Mouse (Mus musculus) CH12.LX (cell line): ENCODE results near the gene Rprd1b. TPM values are rescaled to one million over a fixed set of nuclear protein-coding genes. Genes with fewer than 3 reads are reported as not detected.
A peak's percentile ranks its signal among the peaks of the same experiment; 100 is the strongest.

Experiments used
- DNase-seq: peaks from one replicate; pipeline ENCODE4 v3.0.0-alpha.2; 2013; ENCODE audit errors: extremely low read depth
- H3K27ac ChIP-seq: 2 replicates; pipeline ENCODE4 v1.5.1; 2012; ENCODE audit warnings: low read depth, mild to moderate bottlenecking, control low read depth, moderate library complexity; ENCODE audit not compliant: insufficient read depth
- H3K27me3 ChIP-seq: replicated peaks from 2 replicates; pipeline ENCODE3; 2012; ENCODE audit warnings: inconsistent platforms
- H3K36me3 ChIP-seq, 2 experiments: replicated peaks in 1 of 2; 2 replicates each; pipeline versions ENCODE3 to v1.6.1; 2012; ENCODE audit warnings: inconsistent platforms in 1 of 2, low read length in 1 of 2, mild to moderate bottlenecking in 1 of 2, mixed read lengths in 1 of 2, moderate library complexity in 1 of 2; ENCODE audit not compliant: control insufficient read depth in 1 of 2, insufficient read depth in 1 of 2
- H3K4me1 ChIP-seq, 2 experiments: 2 replicates each; pipeline ENCODE4 v1.6.1; 2012; ENCODE audit warnings: inconsistent platforms in 1 of 2, moderate library complexity in 1 of 2; ENCODE audit not compliant: insufficient read depth in 2 of 2, control insufficient read depth in 1 of 2
- H3K4me2 ChIP-seq: 2 replicates; pipeline ENCODE4 v1.6.1; 2012; ENCODE audit warnings: low read depth, mild to moderate bottlenecking, control low read depth; ENCODE audit not compliant: poor library complexity, insufficient read depth, severe bottlenecking
- H3K4me3 ChIP-seq, 3 experiments: fragments of 150-350 bp in 1 of 3; sonication (generic) in 1 of 3; replicated peaks in 1 of 3; 2 replicates each; pipeline versions ENCODE3 to v1.5.1; 2011 to 2012; ENCODE audit warnings: low read depth in 2 of 3, low read length in 2 of 3, mild to moderate bottlenecking in 2 of 3, moderate library complexity in 2 of 3, control low read depth in 1 of 3, improper control_type of control experiment in 1 of 3, inconsistent platforms in 1 of 3, mixed read lengths in 1 of 3; ENCODE audit not compliant: poor library complexity in 1 of 3
- H3K79me2 ChIP-seq: replicated peaks from 2 replicates; pipeline ENCODE4 v1.6.1; 2012; ENCODE audit warnings: mild to moderate bottlenecking, moderate library complexity; ENCODE audit not compliant: control insufficient read depth, poor library complexity, insufficient read depth, severe bottlenecking; ENCODE audit errors: extremely low read depth
- H3K9ac ChIP-seq: 2 replicates; pipeline ENCODE4 v1.6.1; 2012; ENCODE audit warnings: low read depth, mild to moderate bottlenecking, control low read depth, moderate library complexity; ENCODE audit not compliant: insufficient read depth
- H3K9me3 ChIP-seq: replicated peaks from 2 replicates; pipeline ENCODE3; 2012; ENCODE audit warnings: low read length, inconsistent platforms, mixed read lengths
- CHD2 ChIP-seq: IDR thresholded peaks from 2 replicates; pipeline ENCODE4 v1.6.1; 2011; ENCODE audit warnings: low read length, improper control_type of control experiment
- CTCF ChIP-seq, 2 experiments: IDR thresholded peaks in 1 of 2; conservative IDR thresholded peaks in 1 of 2; 2 replicates each; pipeline ENCODE4 v1.5.1; 2011 to 2012; ENCODE audit warnings: low read depth in 2 of 2, low read length in 2 of 2, improper control_type of control experiment in 1 of 2, inconsistent platforms in 1 of 2, mild to moderate bottlenecking in 1 of 2, moderate library complexity in 1 of 2
- ETS1 ChIP-seq: conservative IDR thresholded peaks from 2 replicates; pipeline ENCODE4 v1.6.1; 2012; ENCODE audit warnings: low read depth, mild to moderate bottlenecking, inconsistent platforms, low read length, improper control_type of control experiment, moderate library complexity
- HCFC1 ChIP-seq: IDR thresholded peaks from 2 replicates; pipeline ENCODE4 v1.6.1; 2012; ENCODE audit warnings: low read depth, mild to moderate bottlenecking, inconsistent platforms, low read length, improper control_type of control experiment
- IRF4 ChIP-seq: IDR thresholded peaks from 2 replicates; pipeline ENCODE4 v1.6.1; 2014; ENCODE audit warnings: low read depth, mild to moderate bottlenecking, inconsistent platforms, low read length, improper control_type of control experiment
- KAT2A ChIP-seq: IDR thresholded peaks from 2 replicates; pipeline ENCODE4 v1.6.1; 2012; ENCODE audit warnings: low read length, improper control_type of control experiment, inconsistent platforms; ENCODE audit not compliant: insufficient replicate concordance
- MAX ChIP-seq: IDR thresholded peaks from 2 replicates; pipeline ENCODE4 v1.6.1; 2011; ENCODE audit warnings: low read length, improper control_type of control experiment
- MXI1 ChIP-seq: IDR thresholded peaks from 2 replicates; pipeline ENCODE4 v1.6.1; 2011; ENCODE audit warnings: mild to moderate bottlenecking, low read depth, low read length, improper control_type of control experiment
- MYC ChIP-seq: IDR thresholded peaks from 2 replicates; pipeline ENCODE4 v1.6.1; 2011; ENCODE audit warnings: low read depth, mild to moderate bottlenecking, improper control_type of control experiment, low read length
- NRF1 ChIP-seq: IDR thresholded peaks from 2 replicates; pipeline ENCODE4 v1.6.1; 2014; ENCODE audit warnings: low read depth, mild to moderate bottlenecking, inconsistent platforms, low read length, improper control_type of control experiment, moderate library complexity
- PAX5 ChIP-seq: IDR thresholded peaks from 2 replicates; pipeline ENCODE4 v1.6.1; 2012; ENCODE audit warnings: low read length, inconsistent platforms, mixed read lengths
- POLR2A ChIP-seq: IDR thresholded peaks from 2 replicates; pipeline ENCODE4 v1.6.1; 2011; ENCODE audit warnings: low read depth, mild to moderate bottlenecking, improper control_type of control experiment, low read length
- RAD21 ChIP-seq: IDR thresholded peaks from 2 replicates; pipeline ENCODE4 v1.6.1; 2011; ENCODE audit warnings: low read depth, mild to moderate bottlenecking, low read length, improper control_type of control experiment, moderate library complexity
- RCOR1 ChIP-seq: conservative IDR thresholded peaks from 2 replicates; pipeline ENCODE4 v1.6.1; 2012; ENCODE audit warnings: low read depth, mild to moderate bottlenecking, inconsistent platforms, low read length, improper control_type of control experiment
- SIN3A ChIP-seq: IDR thresholded peaks from 2 replicates; pipeline ENCODE4 v1.6.1; 2012; ENCODE audit warnings: low read length, improper control_type of control experiment, inconsistent platforms
- SMC3 ChIP-seq: IDR thresholded peaks from 2 replicates; pipeline ENCODE4 v1.6.1; 2011; ENCODE audit warnings: low read depth, low read length, improper control_type of control experiment
- TBP ChIP-seq: conservative IDR thresholded peaks from 2 replicates; pipeline ENCODE4 v1.6.1; 2011; ENCODE audit warnings: low read depth, low read length, improper control_type of control experiment
- TCF12 ChIP-seq: IDR thresholded peaks from 2 replicates; pipeline ENCODE4 v1.6.1; 2014; ENCODE audit warnings: low read depth, mild to moderate bottlenecking, inconsistent platforms, low read length, improper control_type of control experiment
- UBTF ChIP-seq: IDR thresholded peaks from 2 replicates; pipeline ENCODE4 v1.6.1; 2012; ENCODE audit warnings: low read depth, mild to moderate bottlenecking, inconsistent platforms, low read length, improper control_type of control experiment, moderate library complexity
- USF2 ChIP-seq: conservative IDR thresholded peaks from 2 replicates; pipeline ENCODE4 v1.6.1; 2011; ENCODE audit warnings: low read depth, low read length, improper control_type of control experiment
- ZKSCAN1 ChIP-seq: IDR thresholded peaks from 2 replicates; pipeline ENCODE4 v1.6.1; 2012; ENCODE audit warnings: low read depth, inconsistent platforms, low read length, improper control_type of control experiment, borderline replicate concordance
- ZNF384 ChIP-seq: IDR thresholded peaks from 2 replicates; pipeline ENCODE4 v1.6.1; 2012; ENCODE audit warnings: low read depth, low read length, improper control_type of control experiment, inconsistent platforms
- dilution Hi-C: fragments of 300-500 bp; cut with MboI; formaldehyde crosslinking; loops from 2 replicates; pipeline ENCODE4 v1.14.3; 2020; ENCODE audit warnings: low sequenced_read_pairs; ENCODE audit not compliant: extremely low pct_unique_long_range_greater_than_20kb, extremely low pct_ligation_motif_present
- in situ Hi-C: fragments of 300-500 bp; cut with MboI; formaldehyde crosslinking; loops from 3 replicates; pipeline ENCODE4 v1.14.3; 2019; ENCODE audit warnings: low sequenced_read_pairs, low pct_ligation_motif_present, low pct_unique_long_range_greater_than_20kb, mixed read lengths
- polyA plus RNA-seq: library from polyadenylated mRNA; unstranded; fragments of >175 nt; gene quantifications from 2 replicates; pipeline ENCODE4 v1.2.1, GENCODE M21; 2012; ENCODE audit warnings: low read depth; ENCODE audit not compliant: insufficient read length
- total RNA-seq, 2 experiments: library from RNA; depleted of rRNA; stranded (reverse); fragments of 300-350 nt in 1 of 2; fragments of >200 nt in 1 of 2; gene quantifications; 2 replicates each; pipeline ENCODE4 v1.2.3; 2012 to 2014

The Rprd1b gene
- total and polyA plus RNA-seq, 3 experiments: 11.8 to 33.1 (median 16.4) TPM

- TF ChIP-seq ZKSCAN1: no peak
- TF ChIP-seq PAX5: no peak
- TF ChIP-seq IRF4: 0 out of 2 replicates have a peak, but pooled peaks have one; percentile 32
- TF ChIP-seq POLR2A: no peak
- TF ChIP-seq RCOR1: no peak
- TF ChIP-seq MYC: 0 out of 2 replicates have a peak, but pooled peaks have one; percentile 19
- no peak for TF ChIP-seq USF2
- TF ChIP-seq TBP: no peak
- no peak for TF ChIP-seq UBTF
- no peak for TF ChIP-seq HCFC1
- peak; percentile 36; the same call in 1 of the 2 replicates for TF ChIP-seq CHD2
- no peak for TF ChIP-seq CTCF (conservative IDR thresholded peaks at IDR 0.05 in 1 of 2, IDR thresholded peaks at IDR 0.05 in 1 of 2; ENCODE audit: low read depth in 2 of 2, low read length in 2 of 2)
- TF ChIP-seq SMC3: no peak
- no peak for TF ChIP-seq ZNF384
- no peak; the same call in 1 of the 2 replicates for TF ChIP-seq MAX
- peak; percentile 72 for TF ChIP-seq TCF12
- no peak for TF ChIP-seq MXI1
- TF ChIP-seq SIN3A: peak; percentile 77
- TF ChIP-seq KAT2A: no peak
- TF ChIP-seq RAD21: no peak
- TF ChIP-seq ETS1: peak; percentile 82
- no peak for TF ChIP-seq NRF1
These were observed 131.3 kb downstream of the Rprd1b start (continued) for GRCm38 (mm10) chr2:158159376-158160235.

GRCm38 (mm10) chr2:158161761-158162160 is 133.5 kb downstream of the Rprd1b start:
- no peak overlapping the region for H3K27ac ChIP-seq
- H3K9ac ChIP-seq: no peak overlapping the region
- H3K4me1 ChIP-seq: peaks cover 12 to 32% of the 10 kb centered on the region in 2 experiments
- no peak for TF ChIP-seq TCF12
- H3K27me3 ChIP-seq: peaks cover 10% of the 10 kb centered on the region
- in situ Hi-C loops: no loop called here
- dilution Hi-C loops: no loop called here
- no peak overlapping the region for H3K4me3 ChIP-seq
- H3K9me3 ChIP-seq: peaks cover 3% of the 10 kb centered on the region
- DNase-seq: no peak
- H3K4me2 ChIP-seq: no peak overlapping the region
- H3K79me2 ChIP-seq: no peaks in the 10 kb centered on the region
- H3K36me3 ChIP-seq: no peaks in the 10 kb centered on the region
